Mouse (Mus musculus) hindbrain, embryonic 11.5 days (tissue): Measurements from ENCODE around the gene Col8a2. TPM values are rescaled to one million over a fixed set of nuclear protein-coding genes. Genes with fewer than 3 reads are reported as not detected.

Source experiments
- ATAC-seq: fragments of 200-750 bp; cut with Nextera tagmentation; 2 replicates; pipeline ENCODE4 v1.8.0; 2017; ENCODE audit warnings: mild to moderate bottlenecking, moderate TSS enrichment, moderate library complexity; ENCODE audit not compliant: low FRiP score
- DNase-seq: peaks from one replicate; pipeline ENCODE4 v3.0.0-alpha.2; 2015; ENCODE audit warnings: low spot score
- H3K27ac ChIP-seq: fragments of 300-500 bp; sonication (generic); 2 replicates; pipeline ENCODE4 v1.5.1; 2014; ENCODE audit warnings: mild to moderate bottlenecking, low read depth, low read length
- H3K27me3 ChIP-seq: fragments of 300-500 bp; sonication (generic); 2 replicates; pipeline ENCODE4 v1.6.1; 2014; ENCODE audit warnings: mild to moderate bottlenecking, low read length, moderate library complexity, mixed read lengths; ENCODE audit not compliant: control insufficient read depth, insufficient read depth
- H3K36me3 ChIP-seq: fragments of 300-500 bp; sonication (generic); 2 replicates; pipeline ENCODE4 v1.6.1; 2014; ENCODE audit warnings: mild to moderate bottlenecking, low read length, moderate library complexity, mixed read lengths; ENCODE audit not compliant: control insufficient read depth, insufficient read depth
- H3K4me1 ChIP-seq: fragments of 300-500 bp; sonication (generic); replicated peaks from 2 replicates; pipeline ENCODE4 v1.6.1; 2014; ENCODE audit warnings: low read length, mixed read lengths; ENCODE audit not compliant: control insufficient read depth, insufficient read depth
- H3K4me2 ChIP-seq: fragments of 300-500 bp; sonication (generic); replicated peaks from 2 replicates; pipeline ENCODE4 v1.6.1; 2014; ENCODE audit warnings: mild to moderate bottlenecking, low read depth, low read length
- H3K4me3 ChIP-seq: fragments of 300-500 bp; sonication (generic); 2 replicates; pipeline ENCODE4 v1.5.1; 2014; ENCODE audit warnings: low read depth, low read length
- H3K9ac ChIP-seq: fragments of 300-500 bp; sonication (generic); 2 replicates; pipeline ENCODE4 v1.6.1; 2014; ENCODE audit warnings: low read depth, low read length
- H3K9me3 ChIP-seq: fragments of 300-500 bp; sonication (generic); 2 replicates; pipeline ENCODE4 v1.6.1; 2016; ENCODE audit warnings: low read length; ENCODE audit not compliant: control insufficient read depth
- WGBS: fragments of 180-500 bp; shearing (Covaris S2); extraction: QIAGEN DNeasy Blood & Tissue Kit; methylation state at CpG from one replicate; pipeline ENCODE4 v1.1.7; 2014; 5-methylcytosine and 5-hydroxymethylcytosine counted together
- polyA plus RNA-seq: library from polyadenylated mRNA; unstranded; fragments of >200 nt; fragmentation: Nextera tagmentation; extraction: Ambion mirVana; gene quantifications from 2 replicates; pipeline ENCODE4 v1.2.1, GENCODE M21; 2014

Col8a2 gene
- polyA plus RNA-seq, 1 experiment from 2014 or later: 17.4 TPM

DNA sequence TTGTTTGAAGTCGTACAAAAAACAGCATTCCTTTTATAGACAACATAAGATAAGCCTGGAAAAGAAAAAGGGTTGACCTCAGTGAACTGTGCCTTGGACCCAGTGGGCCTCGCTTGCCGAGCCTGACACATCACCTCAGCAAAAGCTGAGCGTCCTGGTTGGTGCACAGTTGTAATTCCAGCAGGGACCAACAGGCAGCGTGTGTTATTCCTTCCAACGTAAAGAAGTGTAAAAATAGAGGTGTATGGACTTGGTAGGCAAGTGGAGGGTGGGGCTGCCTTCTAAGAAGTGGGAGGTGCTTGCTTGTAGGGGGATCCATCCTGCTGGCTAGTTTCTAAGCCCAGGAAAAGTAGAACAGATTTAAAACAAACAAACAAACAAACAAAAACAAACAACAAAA lies 39.4 kb downstream of the Col8a2 start:
- Histone ChIP-seq H3K4me2 (no peak overlapping the region), H3K27ac (no peak overlapping the region), H3K4me1 (no peaks in the 10 kb centered on the region), H3K27me3 (peaks cover 8% of the 10 kb centered on the region), H3K9ac (no peak overlapping the region), H3K9me3 (no peaks in the 10 kb centered on the region), H3K36me3 (no peaks in the 10 kb centered on the region), H3K4me3 (no peak overlapping the region)
- ATAC-seq (no peak), DNase-seq (no peak)
- 23% methylated on average over 6 of the region's 6 CpGs for WGBS

DNA sequence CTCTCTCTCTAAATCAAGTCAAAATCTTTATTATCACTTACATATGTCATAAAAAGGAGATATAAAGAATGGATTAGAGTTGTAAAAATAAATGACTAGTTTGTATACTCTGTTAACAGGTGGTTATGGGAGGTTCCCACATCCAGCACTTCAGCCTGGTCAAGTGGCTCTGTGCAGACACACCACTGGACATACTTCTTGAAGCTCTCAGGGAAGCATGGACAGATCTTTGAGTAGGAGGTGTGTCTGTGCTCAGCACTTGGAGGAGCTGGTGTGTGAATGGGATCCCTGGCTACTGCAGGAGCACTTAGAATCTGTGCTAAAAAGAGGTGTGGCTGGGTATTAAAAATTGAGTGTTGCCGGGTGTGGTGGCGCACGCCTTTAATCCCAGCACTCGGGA lies 43.7 kb downstream of the Col8a2 start:
- no peak overlapping the region for H3K27ac ChIP-seq
- 96% methylated on average over 4 of the region's 4 CpGs for WGBS
- no peak overlapping the region for H3K4me3 ChIP-seq
- no peaks in the 10 kb centered on the region for H3K36me3 ChIP-seq
- no peak overlapping the region for H3K4me2 ChIP-seq
- no peak overlapping the region for H3K9ac ChIP-seq
- H3K9me3 ChIP-seq: no peaks in the 10 kb centered on the region
- DNase-seq (no peak), ATAC-seq (no peak)
- no peaks in the 10 kb centered on the region for H3K4me1 ChIP-seq
- H3K27me3 ChIP-seq: peaks cover 2% of the 10 kb centered on the region; the same call in 1 of the 2 replicates

DNA sequence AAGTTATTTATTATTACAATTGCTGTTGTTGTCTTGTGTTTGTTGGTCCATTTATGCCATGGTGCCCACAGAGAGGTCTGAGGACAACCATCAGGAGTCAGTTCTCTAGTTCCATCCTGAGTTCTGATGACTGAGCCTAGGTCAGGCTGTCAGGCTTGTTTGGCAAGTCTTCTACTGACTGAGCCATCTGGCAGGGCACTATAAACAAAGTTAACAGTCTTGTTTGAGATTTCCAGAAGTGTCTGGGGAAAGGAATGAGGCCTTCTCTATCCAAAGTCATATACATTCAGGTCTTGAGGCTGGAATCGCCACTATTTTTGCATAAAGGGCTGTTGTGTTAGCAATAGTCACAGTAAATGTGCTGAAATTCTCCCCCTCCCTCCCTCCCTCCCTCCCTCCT lies 45.2 kb downstream of the Col8a2 start:
- 70% methylated on average over 1 of the region's 1 CpGs for WGBS
- no peaks in the 10 kb centered on the region for H3K27me3 ChIP-seq
- no peak for DNase-seq

DNA sequence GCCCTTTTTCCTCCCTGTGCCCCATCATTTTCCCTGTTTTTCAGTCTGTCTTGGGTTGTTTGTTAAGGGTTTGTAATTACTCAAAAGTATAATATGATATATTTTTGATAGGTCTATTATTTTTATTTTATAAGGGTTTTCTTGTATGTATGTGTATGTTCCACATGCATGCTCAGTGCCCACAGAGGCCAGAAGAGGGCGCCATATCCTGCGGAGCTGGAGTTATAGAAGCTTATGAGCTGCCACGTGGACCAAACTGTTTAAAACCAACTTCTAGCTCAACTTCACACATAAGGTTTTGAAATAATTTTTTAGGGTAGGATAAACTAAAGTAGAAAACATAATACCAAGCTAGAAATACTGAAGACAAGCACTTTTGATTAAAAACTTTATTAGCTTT lies 45.8 kb downstream of the Col8a2 start:
- Histone ChIP-seq H3K9me3 (no peaks in the 10 kb centered on the region), H3K4me3 (no peak overlapping the region), H3K4me1 (no peaks in the 10 kb centered on the region), H3K27ac (no peak overlapping the region), H3K27me3 (no peaks in the 10 kb centered on the region), H3K4me2 (no peak overlapping the region), H3K9ac (no peak overlapping the region), H3K36me3 (no peaks in the 10 kb centered on the region)
- DNase-seq (peak; percentile 39), ATAC-seq (no peak)
- WGBS: 46% methylated on average over 3 of the region's 3 CpGs

More for the DNA sequence above, 45.2 kb downstream of the Col8a2 start:
- no peak for ATAC-seq
- no peak overlapping the region for H3K4me3 ChIP-seq
- H3K4me1 ChIP-seq: no peaks in the 10 kb centered on the region
- no peaks in the 10 kb centered on the region for H3K36me3 ChIP-seq
- no peak overlapping the region for H3K9ac ChIP-seq
- H3K4me2 ChIP-seq: no peak overlapping the region
- H3K27ac ChIP-seq: no peak overlapping the region
- H3K9me3 ChIP-seq: no peaks in the 10 kb centered on the region

DNA sequence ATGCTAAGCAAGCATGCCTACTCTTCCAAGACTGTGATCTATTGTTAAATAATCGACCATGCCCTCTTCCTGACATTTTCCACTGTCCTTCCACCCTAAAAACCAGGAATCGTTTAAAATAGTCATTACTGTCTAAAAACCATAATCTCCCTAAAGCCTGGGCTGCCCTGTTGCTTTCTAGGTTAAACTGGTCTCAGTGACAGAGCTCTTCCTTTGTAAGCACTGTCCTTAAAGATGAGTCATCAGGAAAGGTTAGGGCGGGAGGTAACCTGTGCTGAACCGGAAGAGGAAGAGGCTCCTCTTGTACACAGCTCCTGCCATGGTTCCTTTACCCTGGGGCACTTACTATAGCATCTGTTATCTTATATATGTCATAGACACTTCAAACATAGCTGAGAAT lies 52.9 kb downstream of the Col8a2 start:
- Histone ChIP-seq H3K4me2 (no peak overlapping the region), H3K4me3 (no peak overlapping the region), H3K4me1 (no peaks in the 10 kb centered on the region), H3K36me3 (no peaks in the 10 kb centered on the region), H3K9me3 (no peaks in the 10 kb centered on the region), H3K27ac (no peak overlapping the region), H3K27me3 (no peaks in the 10 kb centered on the region), H3K9ac (no peak overlapping the region)
- DNase-seq (no peak), ATAC-seq (no peak)
- WGBS: 57% methylated on average over 4 of the region's 4 CpGs

DNA sequence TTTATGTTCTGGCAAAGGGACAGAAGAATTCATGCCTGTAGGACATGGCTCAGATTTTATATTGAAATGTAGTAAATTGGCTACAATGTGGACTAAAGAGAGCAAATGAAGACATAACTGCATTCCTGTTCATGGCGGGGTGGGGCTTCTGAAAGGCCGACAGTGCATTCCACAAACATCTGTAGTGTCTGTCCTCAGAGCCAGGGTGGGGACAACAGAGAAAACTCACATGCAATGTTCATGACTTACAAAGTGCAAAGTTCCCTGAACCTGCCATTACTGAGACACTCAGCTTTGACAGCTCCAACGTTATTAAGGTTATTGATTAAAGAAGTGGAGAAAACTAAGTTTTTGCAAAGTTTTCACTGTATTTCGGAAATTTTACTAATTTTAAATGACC lies 56.9 kb downstream of the Col8a2 start:
- H3K36me3 ChIP-seq: peaks cover 6% of the 10 kb centered on the region; the same call in 1 of the 2 replicates
- ATAC-seq (no peak), DNase-seq (no peak)
- H3K4me3 ChIP-seq: no peak overlapping the region
- no peak overlapping the region for H3K4me2 ChIP-seq
- H3K4me1 ChIP-seq: no peaks in the 10 kb centered on the region
- WGBS: 81% methylated on average over 4 of the region's 4 CpGs
- no peaks in the 10 kb centered on the region for H3K27me3 ChIP-seq
- no peak overlapping the region for H3K27ac ChIP-seq
- no peak overlapping the region for H3K9ac ChIP-seq
- H3K9me3 ChIP-seq: no peaks in the 10 kb centered on the region

DNA sequence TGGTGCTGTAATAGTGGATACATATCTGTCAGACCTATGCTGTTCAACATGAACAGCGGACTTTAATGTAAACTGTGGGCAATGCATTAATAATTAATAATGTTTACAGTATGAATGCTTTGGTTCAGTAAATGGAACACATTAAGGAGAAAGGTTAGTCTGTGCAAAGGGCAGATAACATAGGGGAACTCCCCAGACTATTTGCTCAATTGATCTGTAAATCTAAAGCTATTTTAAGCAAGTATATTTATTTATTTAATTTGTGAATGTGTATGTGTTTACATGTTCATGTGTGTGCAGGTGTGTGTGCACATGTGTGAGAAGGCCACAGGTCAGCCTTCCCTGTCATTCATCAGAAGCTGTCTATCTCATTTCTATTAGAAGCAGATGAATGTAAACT lies 73.5 kb downstream of the Col8a2 start:
- no peak overlapping the region for H3K4me2 ChIP-seq
- H3K4me3 ChIP-seq: no peak overlapping the region
- no peak overlapping the region for H3K27ac ChIP-seq
- H3K9ac ChIP-seq: no peak overlapping the region
- WGBS: 94% methylated on average over 1 of the region's 1 CpGs
- H3K4me1 ChIP-seq: no peaks in the 10 kb centered on the region
- ATAC-seq (no peak), DNase-seq (no peak)
- H3K36me3 ChIP-seq: peaks cover 5% of the 10 kb centered on the region; the same call in 1 of the 2 replicates
- H3K9me3 ChIP-seq: no peaks in the 10 kb centered on the region
- H3K27me3 ChIP-seq: no peaks in the 10 kb centered on the region

Other genes starting within 250 kb of the Col8a2 start
- 139 and 155 TPM in 2 replicates for gene Mrps15, start 239.9 kb upstream of the Col8a2 start, polyA plus RNA-seq
- 26.4 and 27.1 TPM in 2 replicates for gene Oscp1, start 228.2 kb upstream of the Col8a2 start, polyA plus RNA-seq
- gene Lsm10, start 190.2 kb upstream of the Col8a2 start, polyA plus RNA-seq: 44.1 and 45.5 TPM in 2 replicates
- 19.0 and 26.0 TPM in 2 replicates for gene Stk40, start 182.8 kb upstream of the Col8a2 start, polyA plus RNA-seq
- 33.1 and 36.0 TPM in 2 replicates for gene Eva1b, start 139.0 kb upstream of the Col8a2 start, polyA plus RNA-seq
- 2.0 and 2.7 TPM in 2 replicates for gene Sh3d21, start 123.3 kb upstream of the Col8a2 start, polyA plus RNA-seq
- 191 and 228 TPM in 2 replicates for gene Thrap3, start 84.0 kb upstream of the Col8a2 start, polyA plus RNA-seq
- gene Map7d1, start 30.4 kb upstream of the Col8a2 start, polyA plus RNA-seq: 54.6 and 65.5 TPM in 2 replicates
- 17.8 and 39.1 TPM in 2 replicates for gene Trappc3, start 24.5 kb upstream of the Col8a2 start, polyA plus RNA-seq
- 39.2 and 39.3 TPM in 2 replicates for gene Adprhl2, start 34.9 kb downstream of the Col8a2 start, polyA plus RNA-seq
- 3.0 and 3.8 TPM in 2 replicates for gene Tekt2, start 38.9 kb downstream of the Col8a2 start, polyA plus RNA-seq
- 14.4 and 16.1 TPM in 2 replicates for gene Ago3, start 142.8 kb downstream of the Col8a2 start, polyA plus RNA-seq
- 29.9 and 37.9 TPM in 2 replicates for gene Ago1, start 181.8 kb downstream of the Col8a2 start, polyA plus RNA-seq
- gene Ago4, start 246.7 kb downstream of the Col8a2 start, polyA plus RNA-seq: 2.7 and 4.1 TPM in 2 replicates